Mouse (Mus musculus) gastrocnemius, adult 2 months (tissue): ENCODE data around the gene Vangl2. TPM values are rescaled to one million over a fixed set of nuclear protein-coding genes. Genes with fewer than 3 reads are reported as not detected.
A peak's percentile ranks its signal among the peaks of the same experiment; 100 is the strongest.

Experiments used
- DNase-seq: peaks from one replicate; pipeline ENCODE4 v3.0.0; 2022
- H3K27ac ChIP-seq: fragments of 200-600 bp; 2 replicates; pipeline ENCODE4 v1.8.1; 2022; ENCODE audit warnings: mild to moderate bottlenecking
- H3K4me3 ChIP-seq: fragments of 200-600 bp; 2 replicates; pipeline ENCODE4 v1.8.1; 2022; ENCODE audit warnings: mild to moderate bottlenecking, moderate library complexity
- CTCF ChIP-seq: fragments of 200-600 bp; IDR thresholded peaks from 2 replicates; pipeline ENCODE4 v1.8.1; 2022; ENCODE audit warnings: antibody characterized with exemption, mild to moderate bottlenecking, moderate library complexity
- intact Hi-C: fragments of 180-260 bp; cut with DNase I; formaldehyde crosslinking; loops from one replicate; pipeline ENCODE4 v1.15.1; 2025
- long read RNA-seq, 2 experiments: library from polyadenylated mRNA; stranded (forward); transcript quantifications; one replicate each; pipeline ENCODE4 v2.0.0; 2021
- total RNA-seq, 2 experiments: library from RNA; stranded (reverse); gene quantifications; 2 replicates each; pipeline ENCODE4 v1.2.3; 2021

The Vangl2 gene
- under 1 TPM; 0.47 to 0.54 TPM for total RNA-seq
- long read RNA-seq, experiment 1, partial matches to known transcripts = 0 of 1 reads
- long read RNA-seq, experiment 1, other reads (novel, unspliced or antisense) = 1 of 1 reads
- long read RNA-seq, experiment 2 = 0 reads

DNA sequence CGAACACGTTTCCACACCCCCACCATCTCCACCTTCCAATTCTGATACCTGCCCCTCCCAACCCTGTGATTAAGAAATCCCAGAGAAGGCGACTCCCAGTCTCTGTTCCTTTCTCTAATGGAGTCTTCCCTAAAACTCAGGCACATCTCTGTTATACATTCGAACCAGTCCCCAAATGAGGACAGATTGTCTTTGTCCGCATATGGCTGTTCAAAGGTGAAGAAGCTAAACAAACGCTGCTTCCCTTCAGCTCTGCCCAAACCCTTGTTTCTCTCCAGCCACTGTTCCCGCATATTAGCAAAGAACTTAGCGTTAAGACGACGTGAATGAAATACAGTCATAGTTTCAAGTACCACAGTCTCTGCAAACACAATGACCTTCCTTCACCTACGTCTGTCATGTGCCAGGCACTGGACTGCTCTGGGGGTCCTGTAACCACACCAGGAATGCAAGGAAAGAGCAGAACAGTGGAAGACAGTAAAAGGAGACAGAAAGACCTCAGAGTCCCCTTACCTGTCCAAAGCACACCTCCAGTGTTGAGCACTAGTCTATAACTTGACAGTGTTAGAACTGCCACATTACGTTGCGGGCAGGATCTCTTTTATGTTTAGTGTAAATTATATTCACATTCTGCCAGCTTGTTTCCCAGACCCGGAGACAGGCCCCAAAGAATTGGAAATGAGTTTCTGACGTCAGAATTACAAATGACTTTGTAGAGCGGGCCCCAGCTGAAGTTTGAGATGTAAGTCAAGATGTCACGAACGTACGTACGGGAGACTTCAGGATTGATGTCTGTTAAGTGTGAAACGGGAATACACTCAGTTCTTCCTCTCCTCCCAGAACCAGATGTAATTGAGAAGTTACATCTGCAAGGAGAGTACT, at the start of gene Vangl2:
TSS of gene Vangl2 (minus strand) at position 51 of the 882 bp plus-strand sequence.
- intact Hi-C loops = no loop called here
- TF ChIP-seq CTCF = no peak
- H3K27ac ChIP-seq = peak within 1 kb of the TSS; percentile 82

DNA sequence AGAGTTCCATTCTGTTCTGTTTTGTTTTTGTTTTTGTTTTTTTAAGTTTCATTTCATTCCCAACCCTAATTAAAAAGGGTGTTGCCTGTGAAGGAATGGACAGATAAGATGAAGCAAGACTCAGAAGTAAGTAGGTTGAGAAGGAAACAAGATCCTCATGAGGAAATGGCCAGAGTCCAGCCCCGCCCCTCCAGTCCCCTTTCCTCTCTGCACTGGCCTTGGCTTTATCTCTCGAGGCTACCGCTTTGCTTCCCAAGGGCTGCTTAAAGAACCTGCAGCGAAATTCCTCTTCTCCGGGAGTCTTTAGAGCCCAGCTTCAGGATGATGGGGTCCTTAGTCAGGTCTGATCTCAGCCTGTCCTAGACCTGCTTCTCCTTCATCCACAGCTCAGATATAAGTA, 49.7 kb upstream of the Vangl2 start:
- H3K27ac ChIP-seq = peak overlapping the region; percentile 56
- no peak for TF ChIP-seq CTCF
- intact Hi-C loops = no loop called here
- H3K4me3 ChIP-seq = no peak overlapping the region
- peak; percentile 63 for DNase-seq

More for the DNA sequence above, at the start of gene Vangl2:
- peak within 1 kb of the TSS; percentile 73 for H3K4me3 ChIP-seq
- DNase-seq = no peak

DNA sequence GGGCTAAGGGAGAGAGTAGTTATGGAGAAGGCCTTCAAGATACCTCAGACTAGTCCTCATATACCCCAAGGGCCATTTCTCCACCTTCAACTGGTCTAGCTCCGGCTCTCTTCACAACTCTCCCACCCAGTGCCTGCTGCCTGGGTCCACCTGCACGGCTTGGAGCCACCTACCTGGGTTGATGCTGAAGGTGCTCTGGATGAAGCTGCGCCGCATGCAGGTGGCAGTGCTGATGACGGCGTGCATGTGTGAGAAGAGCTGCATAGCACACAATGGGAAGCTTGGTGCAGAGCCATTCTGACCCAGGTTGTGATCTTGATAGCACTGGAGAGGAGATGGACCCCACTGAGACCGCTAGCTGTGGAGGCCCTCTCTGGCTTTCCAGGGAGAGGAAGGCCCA, 44.4 kb upstream of the Vangl2 start:
- TF ChIP-seq CTCF = no peak
- Histone ChIP-seq H3K4me3 (no peak overlapping the region), H3K27ac (no peak overlapping the region)
- DNase-seq = no peak
- intact Hi-C loops = no loop called here

DNA sequence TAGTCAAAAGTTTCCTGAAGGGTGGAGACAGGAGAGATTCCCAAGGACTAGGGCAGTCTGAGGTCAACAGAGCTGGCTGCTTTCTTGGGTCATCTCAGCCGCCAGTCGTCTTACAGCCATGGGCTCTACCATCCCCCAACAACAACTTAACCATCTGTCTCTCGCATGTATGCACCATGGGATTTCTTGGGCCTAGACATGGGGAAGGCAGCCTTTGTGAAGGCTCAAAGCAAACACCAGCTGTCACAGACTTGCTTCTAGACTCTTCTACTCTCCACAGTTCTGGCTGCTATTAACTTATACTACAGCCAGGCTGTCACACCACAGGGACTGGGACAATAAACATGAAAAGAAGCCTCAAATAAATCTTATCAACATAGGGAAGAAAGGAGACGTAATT, 43.3 kb upstream of the Vangl2 start:
- TF ChIP-seq CTCF = no peak
- Histone ChIP-seq H3K4me3 (no peak overlapping the region), H3K27ac (no peak overlapping the region)
- no peak for DNase-seq
- intact Hi-C loops = no loop called here

DNA sequence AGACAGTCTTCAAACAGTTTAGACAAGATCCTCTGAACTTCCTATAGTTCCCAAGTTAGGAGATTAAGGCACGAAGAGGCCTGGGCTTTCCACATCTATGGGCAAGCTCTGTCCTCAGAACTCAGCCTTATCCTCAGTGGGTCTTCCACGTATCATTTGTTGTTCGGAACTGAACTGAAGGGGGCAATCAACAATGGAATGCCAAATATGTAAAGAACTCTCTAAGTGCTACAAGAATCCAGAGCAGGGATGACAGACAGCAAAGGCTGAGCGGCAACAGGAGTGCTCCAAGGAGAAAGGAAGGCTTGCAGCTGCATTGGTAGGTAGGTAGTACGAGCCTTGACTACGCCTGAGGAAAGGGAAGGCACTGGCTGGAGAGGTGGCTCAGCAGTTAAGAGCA, 42.0 kb upstream of the Vangl2 start:
- intact Hi-C loops = no loop called here
- DNase-seq = no peak
- TF ChIP-seq CTCF = no peak
- H3K27ac ChIP-seq = no peak overlapping the region
- no peak overlapping the region for H3K4me3 ChIP-seq

DNA sequence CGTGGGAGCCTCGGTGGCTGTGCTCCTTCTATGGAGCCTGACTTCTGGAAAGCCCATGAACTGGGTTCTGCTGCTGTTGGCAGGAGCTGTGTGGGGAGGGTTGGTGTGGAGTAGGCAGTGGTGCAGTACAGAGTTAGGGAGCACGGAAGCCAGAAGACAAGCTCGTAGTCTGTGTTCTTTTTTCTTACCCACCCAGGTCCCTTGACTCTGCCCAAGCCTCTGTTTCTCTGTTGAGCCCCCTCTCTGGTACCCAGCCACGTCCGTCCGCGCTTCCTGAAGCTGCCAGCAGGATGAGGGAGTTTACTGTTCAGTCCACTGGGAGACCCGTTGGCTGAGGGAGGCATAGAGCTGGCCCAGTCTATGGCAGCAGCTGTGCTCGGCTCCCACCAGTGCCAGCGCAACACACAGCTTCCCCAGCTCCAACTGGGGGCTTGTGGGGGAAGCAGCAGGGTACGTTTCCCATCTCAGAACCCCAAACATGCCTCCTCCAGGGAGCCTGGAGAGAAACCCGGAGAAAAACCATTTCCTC, 36.4 kb upstream of the Vangl2 start:
- peak; percentile 40 for DNase-seq
- intact Hi-C loops = no loop called here
- Histone ChIP-seq H3K27ac (peak overlapping the region; percentile 38; the same call in 1 of the 2 replicates), H3K4me3 (no peak overlapping the region)
- no peak for TF ChIP-seq CTCF

DNA sequence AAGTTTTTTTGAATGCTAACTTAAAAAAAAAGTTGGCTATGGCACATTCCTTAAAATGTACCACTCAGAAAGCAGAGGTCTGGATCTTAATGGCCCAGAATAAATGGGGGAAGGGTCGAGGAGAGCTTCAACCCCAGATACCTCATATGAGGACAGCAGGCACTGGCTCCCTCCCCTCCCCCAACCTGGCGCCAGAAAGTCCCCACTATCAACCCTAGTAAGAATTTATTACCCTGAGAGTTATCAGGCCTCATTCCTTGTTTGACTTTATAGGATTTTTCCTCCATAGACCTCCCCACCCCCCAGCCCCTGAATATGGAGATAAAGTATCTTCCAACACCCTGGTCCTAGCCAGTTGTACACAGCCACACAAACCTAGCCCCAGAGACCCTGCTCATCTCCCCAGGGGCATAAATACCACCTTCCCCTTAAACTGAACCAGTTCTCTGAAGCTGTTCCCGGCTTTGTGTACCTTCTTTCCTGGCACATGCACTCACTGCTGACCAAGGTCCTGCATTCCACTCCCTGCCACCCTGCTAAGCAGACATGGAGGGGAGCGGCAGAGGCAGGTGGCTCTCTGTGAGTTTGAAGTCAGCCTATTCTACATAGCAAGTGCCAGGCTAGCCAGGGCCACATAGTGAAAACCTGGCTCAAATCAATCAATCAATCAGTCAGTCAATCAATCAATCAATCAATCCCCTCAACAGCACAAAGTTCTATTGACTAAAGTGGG, 35.2 kb upstream of the Vangl2 start:
- TF ChIP-seq CTCF = no peak
- Histone ChIP-seq H3K27ac (no peak overlapping the region), H3K4me3 (no peak overlapping the region)
- DNase-seq = no peak
- intact Hi-C loops = no loop called here

DNA sequence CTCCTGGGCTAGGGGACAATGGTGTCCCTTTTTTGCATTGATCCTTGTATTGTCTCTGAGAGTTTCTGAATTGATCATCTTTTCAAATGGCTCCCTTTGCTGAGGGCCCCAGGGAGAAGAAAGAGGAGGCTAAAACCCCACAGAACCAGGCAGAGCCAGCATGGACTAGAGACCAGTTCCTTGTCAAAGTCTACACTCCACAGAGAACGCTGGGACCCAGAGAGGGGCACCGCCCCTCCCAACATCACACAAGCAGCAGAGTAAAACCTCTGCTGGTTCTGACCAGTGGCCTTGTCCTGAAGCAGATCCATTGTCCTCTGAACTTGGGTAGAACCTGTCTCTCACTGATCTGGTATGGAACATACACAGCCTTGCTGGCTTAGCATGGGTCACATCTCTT, 33.9 kb upstream of the Vangl2 start:
- Histone ChIP-seq H3K27ac (no peak overlapping the region), H3K4me3 (no peak overlapping the region)
- intact Hi-C loops = no loop called here
- DNase-seq = no peak
- TF ChIP-seq CTCF = no peak

DNA sequence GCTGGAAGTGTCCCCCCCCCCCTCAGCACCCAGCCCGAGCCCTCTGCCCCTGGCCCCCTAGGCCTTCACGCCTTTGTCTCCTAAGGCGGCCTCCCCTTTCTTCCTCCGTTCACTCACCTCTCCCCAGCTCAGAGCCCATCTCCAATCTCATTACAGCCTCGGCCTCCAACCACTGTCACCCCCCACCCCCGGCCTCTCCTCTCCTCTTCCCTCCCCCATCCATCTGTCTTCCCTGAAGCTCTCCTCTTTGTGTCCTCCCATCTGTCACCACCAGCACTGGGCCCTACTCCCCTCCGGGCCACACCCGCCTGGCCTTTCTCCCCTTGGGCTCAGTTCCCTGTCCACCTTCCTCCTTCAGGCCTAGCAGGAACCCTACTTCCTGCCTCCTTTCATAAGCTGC, 33.0 kb upstream of the Vangl2 start:
- no peak overlapping the region for H3K27ac ChIP-seq
- no peak for DNase-seq
- no peak overlapping the region for H3K4me3 ChIP-seq
- no peak for TF ChIP-seq CTCF
- intact Hi-C loops = no loop called here

DNA sequence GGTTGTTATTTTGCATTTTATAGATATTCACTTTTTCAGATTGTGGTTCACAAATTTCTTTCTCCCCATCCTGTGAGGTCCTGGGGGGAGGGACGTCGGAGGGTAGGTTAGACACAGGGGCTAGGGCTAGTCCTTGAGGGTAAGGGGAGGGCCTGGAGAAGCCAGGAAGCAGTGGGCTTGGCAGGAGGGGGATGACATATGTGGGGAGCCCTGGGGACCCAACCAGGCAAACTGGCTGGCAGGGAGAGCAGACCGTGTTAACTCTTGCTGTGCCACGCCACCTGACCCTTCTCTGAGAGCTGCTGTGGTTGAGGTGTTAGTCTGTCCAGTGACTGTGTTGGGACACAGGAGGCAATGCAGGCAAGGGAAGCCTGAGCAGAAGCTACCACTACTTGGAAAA, 32.4 kb upstream of the Vangl2 start:
- DNase-seq = no peak
- no peak overlapping the region for H3K27ac ChIP-seq
- no peak for TF ChIP-seq CTCF

DNA sequence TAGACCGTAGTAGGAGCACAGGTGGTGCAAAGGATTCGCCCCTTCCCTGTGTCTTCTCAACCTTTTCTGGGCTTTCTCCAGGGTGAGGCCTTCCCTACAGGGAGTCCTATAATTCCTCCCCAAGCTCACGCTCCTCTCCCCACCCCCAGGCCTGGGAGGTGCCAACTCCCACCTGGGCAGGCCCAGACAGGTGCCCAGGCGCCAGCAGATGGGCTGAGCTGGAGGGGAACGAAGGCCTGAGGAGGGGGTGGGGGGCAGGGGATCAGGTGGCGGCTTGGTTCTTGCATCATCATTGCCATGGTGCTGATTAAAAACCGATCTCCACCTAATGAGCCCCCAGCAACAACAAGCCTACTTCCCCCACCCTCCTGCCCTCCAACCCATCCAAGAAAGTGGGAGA, 30.6 kb upstream of the Vangl2 start:
- no peak for TF ChIP-seq CTCF
- Histone ChIP-seq H3K27ac (no peak overlapping the region), H3K4me3 (no peak overlapping the region)
- no peak for DNase-seq
- intact Hi-C loops = no loop called here

More for the DNA sequence above, 32.4 kb upstream of the Vangl2 start:
- intact Hi-C loops = no loop called here
- H3K4me3 ChIP-seq = no peak overlapping the region

DNA sequence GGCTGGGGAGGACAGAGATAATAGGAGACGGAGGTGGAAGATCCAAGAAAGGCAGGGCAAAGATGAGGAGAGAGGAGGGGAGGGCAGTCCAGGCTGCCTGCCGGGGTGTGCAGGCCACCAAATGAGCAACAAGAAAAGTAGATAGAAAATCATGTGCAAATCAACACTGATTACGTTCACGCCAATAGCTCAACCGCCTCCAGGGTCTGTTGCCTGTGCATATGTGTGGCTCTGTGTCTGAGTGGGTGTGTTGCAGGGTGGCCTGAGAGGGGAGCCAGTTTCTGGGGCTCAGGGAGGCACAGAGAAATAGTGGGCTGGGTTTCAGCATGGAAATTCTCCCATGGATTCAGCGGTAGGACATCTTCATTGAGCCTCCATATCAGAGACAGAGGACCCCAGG, 30.1 kb upstream of the Vangl2 start:
- no peak for TF ChIP-seq CTCF
- H3K4me3 ChIP-seq = no peak overlapping the region
- intact Hi-C loops = no loop called here
- no peak overlapping the region for H3K27ac ChIP-seq
- no peak for DNase-seq

DNA sequence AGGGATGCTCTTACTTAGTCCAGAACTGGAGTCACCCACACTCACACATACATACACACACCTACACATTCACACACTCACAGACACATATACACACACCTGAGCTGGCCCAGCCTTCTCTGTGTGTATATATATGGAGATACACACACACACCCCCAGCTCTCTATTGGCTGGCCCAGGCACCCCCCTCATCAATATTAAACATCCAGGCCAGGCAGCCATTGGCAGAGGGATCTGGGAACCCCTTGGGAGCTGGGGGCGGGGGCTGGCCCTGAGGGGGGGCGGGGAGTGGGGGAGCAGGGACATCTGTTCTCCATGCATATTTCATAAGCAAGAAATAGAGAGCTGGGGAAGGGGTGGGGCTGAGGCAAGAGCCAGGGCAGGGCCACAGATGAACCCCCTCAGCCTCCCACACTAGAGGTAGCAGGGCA, 29.3 kb upstream of the Vangl2 start, which contains the start of gene Nhlh1:
TSS of gene Nhlh1 (minus strand) at position 83 of the 431 bp plus-strand sequence.
- Histone ChIP-seq H3K4me3 (no peak within 1 kb of the TSS), H3K27ac (no peak within 1 kb of the TSS)
- intact Hi-C loops = no loop called here
- no peak for DNase-seq
- TF ChIP-seq CTCF = no peak
